Mouse (Mus musculus): ENCODE results near the gene Mad2l2.

Gene Mad2l2

GRCm38 (mm10) chr4:148130133-148130532 lies at the start of gene Mad2l2:
TSS of gene Mad2l2 (plus strand) at chr4:148130384.
- DNase-seq (ENCODE audit: inconsistent age in 2 of 2, low spot score in 1 of 2), result no peak

DNA sequence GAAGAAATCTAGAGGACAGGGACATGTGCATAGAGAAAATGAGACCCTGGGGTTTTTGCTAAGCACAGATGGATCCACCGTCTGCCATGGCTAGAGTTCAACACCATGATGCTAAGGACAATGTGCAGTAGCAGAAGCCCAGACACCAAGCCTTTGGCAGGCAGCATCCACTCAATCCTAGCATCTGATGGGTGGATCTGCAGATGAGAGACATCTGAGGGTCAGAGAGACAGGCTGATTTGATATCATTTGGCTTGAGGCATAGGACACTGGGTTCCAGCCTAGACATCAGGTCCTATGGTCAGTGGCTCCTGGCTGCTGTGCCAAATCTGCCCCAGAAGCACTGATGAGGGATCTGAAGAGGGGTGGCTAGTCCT lies 49.6 kb upstream of the Mad2l2 start:
- peak in 1 of 2 experiments; percentile 24 for DNase-seq (ENCODE audit: inconsistent age in 2 of 2, low spot score in 1 of 2)

DNA sequence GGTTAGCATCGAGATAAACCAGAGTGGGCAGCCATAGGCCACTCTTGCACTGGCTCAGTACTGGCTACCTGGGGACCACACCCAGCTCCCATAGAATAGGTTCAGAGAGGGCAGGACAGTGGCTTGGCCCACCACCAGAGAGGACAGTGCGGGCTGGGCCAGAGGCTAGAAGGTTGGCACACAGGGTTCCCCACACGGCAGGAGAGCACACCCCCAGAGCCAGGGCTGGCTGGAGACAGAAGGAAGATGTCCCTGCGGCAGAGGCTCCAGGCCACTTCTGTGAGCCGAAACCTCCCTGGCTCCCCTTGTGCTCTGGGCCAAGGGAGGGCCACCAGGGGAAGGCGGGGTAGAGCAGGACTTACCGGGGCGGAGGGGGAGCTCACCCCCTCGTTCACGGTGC lies 49.0 kb upstream of the Mad2l2 start:
- peak in 1 of 2 experiments; percentile 26 for DNase-seq (ENCODE audit: inconsistent age in 2 of 2, low spot score in 1 of 2)

GRCm38 (mm10) chr4:148082257-148083044 lies 47.7 kb upstream of the Mad2l2 start:
- DNase-seq (ENCODE audit: inconsistent age in 2 of 2, low spot score in 1 of 2), result peak; percentile 59 to 78

DNA sequence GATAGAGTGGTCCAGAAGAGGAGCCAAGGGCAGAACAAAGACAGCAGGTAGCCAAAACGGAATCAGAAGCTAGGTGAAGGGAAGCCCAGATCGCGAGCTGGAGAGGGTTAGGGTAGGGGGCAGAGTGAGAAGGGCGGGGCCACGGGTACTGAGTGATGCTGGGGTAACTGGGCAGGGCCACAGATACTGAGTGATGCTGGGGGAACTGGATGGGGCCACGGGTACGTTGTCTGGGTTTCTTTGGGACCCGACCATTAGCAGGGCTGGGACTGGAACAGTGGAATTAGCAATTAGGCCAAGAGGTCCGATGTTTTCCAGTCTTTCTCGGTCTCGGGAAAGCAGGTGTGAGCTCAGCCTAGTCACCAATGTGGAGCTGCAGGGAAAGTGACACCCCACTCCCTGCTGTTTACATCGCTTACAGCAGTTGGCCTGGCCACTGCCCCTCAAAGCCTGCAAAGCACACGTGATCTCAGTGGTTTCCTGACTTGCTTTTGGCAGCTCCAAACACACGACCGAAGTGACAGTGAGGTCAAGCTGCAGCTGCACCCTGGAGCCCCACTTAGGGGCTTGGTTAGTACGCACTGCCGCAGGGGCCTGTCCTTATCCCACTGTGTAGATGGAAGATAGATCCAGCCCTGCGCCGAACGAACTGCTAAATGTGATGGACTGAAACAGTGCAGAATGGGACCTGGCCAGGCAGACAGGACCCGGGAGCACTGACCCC lies 46.8 kb upstream of the Mad2l2 start:
- DNase-seq (ENCODE audit: inconsistent age in 2 of 2, low spot score in 1 of 2), result peak; percentile 57 to 68

- DNase-seq (ENCODE audit: inconsistent age in 2 of 2, low spot score in 1 of 2), result peak in 1 of 2 experiments; percentile 72
Observed at GRCm38 (mm10) chr4:148084261-148084714, 45.9 kb upstream of the Mad2l2 start.

- DNase-seq (ENCODE audit: inconsistent age in 2 of 2, low spot score in 1 of 2), result peak; percentile 60 to 80
Observed at GRCm38 (mm10) chr4:148085131-148085906, 44.9 kb upstream of the Mad2l2 start.

DNA sequence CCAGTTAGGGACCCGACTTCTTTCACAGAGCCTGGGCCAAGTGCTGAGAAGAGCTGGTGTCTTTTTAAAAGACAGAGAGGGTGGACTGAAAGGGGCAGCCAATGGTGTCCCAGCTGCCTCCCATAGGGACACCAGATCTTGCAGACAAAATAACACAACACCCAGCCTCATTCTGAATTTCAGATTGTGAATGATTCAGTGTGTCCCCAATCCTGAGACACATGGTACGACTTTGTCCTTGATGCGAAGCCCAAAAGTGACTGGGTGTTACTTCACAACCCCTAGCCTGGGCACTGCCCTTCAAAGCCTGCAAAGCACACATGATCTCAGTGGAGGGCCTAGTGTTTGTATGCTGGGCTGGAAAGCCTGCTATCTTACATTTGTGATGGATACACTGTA lies 44.3 kb upstream of the Mad2l2 start:
- DNase-seq (ENCODE audit: inconsistent age in 2 of 2, low spot score in 1 of 2), result peak; percentile 73 to 89

GRCm38 (mm10) chr4:148087091-148087906 lies 42.9 kb upstream of the Mad2l2 start:
- DNase-seq (ENCODE audit: inconsistent age in 2 of 2, low spot score in 1 of 2), result peak; percentile 69 to 89

DNA sequence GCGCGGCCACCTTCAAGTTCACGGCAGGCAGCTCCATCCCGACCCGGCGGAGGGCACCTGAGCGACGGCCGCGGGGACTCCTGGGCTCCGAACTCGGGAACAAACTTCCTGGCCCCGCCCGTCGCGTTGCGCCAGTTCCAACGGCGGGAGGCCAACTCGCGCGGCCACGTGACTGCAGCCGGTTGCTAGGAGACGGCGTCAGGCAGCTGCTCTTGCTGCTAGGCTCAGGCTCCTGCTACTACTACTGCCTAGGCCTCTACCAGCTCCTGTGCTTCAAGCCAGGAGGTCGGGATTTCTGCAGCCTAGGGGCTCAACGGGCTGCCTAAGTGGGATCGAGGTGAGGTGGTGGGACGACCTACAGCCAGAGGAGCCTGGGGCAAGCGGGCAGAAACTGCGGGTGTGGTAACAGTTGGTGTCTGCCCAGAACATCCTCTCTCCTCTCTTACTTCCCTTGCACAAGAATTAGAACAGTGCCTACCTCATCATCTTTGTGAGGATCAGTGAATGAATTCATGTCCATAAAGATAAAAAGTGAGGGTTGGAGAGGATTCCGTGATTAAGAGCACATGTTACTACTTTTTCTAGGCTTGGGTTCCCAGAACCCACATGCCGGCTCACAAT lies 42.2 kb upstream of the Mad2l2 start, which contains the start of gene Agtrap:
Agtrap (minus strand) TSS at position 125 of the 621 bp plus-strand sequence.
- peak; percentile 96 to 98 for DNase-seq (ENCODE audit: inconsistent age in 2 of 2, low spot score in 1 of 2)

DNA sequence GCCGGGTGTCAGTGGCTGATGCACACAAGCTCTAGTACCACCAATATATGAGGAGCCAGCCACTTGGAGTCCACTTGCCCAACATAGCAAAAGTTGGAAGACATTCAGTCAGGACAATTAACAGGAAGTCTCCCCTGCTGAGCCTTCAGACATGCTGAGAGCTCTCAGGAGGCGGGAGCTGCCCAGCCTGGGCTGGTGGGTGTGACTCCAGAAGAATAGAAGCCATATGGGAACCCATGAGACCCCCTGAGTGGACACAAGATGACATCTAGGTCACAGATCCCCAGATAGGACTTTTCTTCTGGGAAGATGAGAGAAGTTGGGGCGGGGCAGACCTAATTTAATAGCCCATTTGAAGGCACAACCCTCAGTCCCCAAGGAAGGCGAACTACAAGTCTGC lies 41.0 kb upstream of the Mad2l2 start:
- no peak for DNase-seq (ENCODE audit: inconsistent age in 2 of 2, low spot score in 1 of 2)

- no peak for DNase-seq (ENCODE audit: inconsistent age in 2 of 2, low spot score in 1 of 2)
Observed at GRCm38 (mm10) chr4:148091181-148091580, 39.0 kb upstream of the Mad2l2 start.

DNA sequence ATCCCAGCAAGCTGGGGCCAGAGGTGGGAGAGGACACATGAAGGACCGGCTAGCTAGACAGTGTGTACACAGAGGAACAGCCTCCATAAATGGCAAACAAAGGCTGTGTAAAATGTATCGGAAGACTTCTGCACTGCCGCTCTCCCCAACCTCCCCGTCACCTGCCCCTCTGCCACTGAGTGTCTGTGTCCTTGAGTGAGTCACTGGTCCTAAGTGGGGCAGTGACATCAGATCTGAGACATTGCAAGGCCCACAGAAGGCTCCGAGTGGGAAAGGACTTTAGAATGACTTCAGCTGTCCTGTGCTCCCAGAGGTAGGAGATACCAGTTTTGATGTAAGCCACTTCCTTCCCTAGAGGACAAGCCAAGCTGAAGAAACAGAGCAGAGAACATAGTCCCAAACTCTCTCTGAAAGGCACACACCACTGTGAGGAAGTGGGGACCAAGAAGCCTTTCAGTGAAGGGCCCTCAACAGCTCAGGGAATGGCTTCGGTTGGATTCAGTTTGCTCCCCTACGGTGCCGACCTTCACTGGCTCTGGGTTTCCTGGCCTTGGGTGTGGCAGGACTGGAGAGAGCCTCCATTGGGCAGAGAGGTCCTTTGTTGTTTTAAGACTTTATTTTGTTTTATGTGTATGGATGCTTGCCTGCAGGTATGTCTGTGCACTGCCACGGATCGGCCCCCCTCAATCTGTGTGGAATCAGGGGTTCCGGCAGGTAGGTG lies 37.5 kb upstream of the Mad2l2 start:
- peak; percentile 81 to 88 for DNase-seq (ENCODE audit: inconsistent age in 2 of 2, low spot score in 1 of 2)

DNA sequence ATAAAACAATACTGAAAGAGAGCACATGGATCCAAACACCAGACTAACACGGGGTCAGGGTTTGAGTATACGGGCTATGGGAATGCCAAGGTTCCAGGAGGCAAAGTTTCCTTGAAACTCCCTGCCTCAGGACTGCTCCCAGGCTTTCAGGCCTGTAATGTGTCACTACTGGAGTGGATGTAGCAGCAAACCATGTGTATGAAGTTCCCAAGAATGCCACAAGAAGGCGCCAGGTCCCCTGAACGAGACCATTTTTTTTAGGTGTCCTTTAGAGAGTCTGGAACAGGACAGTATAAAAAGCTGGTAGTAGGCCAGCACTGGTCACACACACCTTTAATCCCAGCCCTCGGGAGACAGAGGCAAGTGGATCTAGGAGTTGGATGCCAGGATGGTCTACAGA lies 36.0 kb upstream of the Mad2l2 start:
- DNase-seq (ENCODE audit: inconsistent age in 2 of 2, low spot score in 1 of 2), result peak in 1 of 2 experiments; percentile 37

GRCm38 (mm10) chr4:148095081-148095480 lies 35.1 kb upstream of the Mad2l2 start:
- DNase-seq (ENCODE audit: inconsistent age in 2 of 2, low spot score in 1 of 2), result no peak

DNA sequence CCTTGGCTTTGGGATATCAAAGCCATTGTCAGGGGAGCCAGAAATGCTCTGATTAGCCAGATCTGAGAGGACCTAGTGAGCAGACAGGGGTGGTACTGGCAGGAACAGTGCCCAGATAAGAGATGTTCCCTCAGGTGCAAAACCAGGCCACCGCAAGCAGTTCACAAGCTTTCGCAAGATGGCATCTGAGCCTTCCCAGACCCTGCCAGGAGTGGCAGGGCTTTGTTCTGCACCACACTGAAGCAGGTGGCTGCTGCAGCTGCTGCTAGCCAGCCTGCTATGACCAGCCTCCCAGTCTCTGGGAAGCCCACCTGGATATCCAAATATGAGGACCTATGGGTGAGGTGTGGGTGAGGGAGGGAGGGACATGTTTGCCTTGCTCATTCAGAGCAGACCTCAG lies 32.2 kb upstream of the Mad2l2 start:
- DNase-seq (ENCODE audit: inconsistent age in 2 of 2, low spot score in 1 of 2), result no peak

DNA sequence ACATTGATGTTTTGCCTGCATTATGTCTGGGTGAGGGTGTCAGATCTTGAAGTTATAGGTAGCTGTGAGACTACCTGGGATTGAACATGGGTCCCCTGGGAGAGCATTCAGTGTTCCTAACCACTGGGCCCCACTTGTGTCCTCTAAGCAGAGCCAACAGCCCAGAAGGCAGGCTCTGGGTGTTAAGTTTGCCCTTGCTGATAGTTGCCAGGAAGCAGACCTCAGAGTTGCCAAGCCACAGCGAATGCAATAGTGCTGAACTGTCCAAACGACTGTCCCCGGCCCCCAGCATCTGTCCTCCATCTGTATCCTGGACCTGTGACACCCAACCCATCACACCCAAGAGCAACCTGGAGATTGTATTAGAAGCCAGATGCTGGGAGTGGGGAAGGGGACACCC lies 31.5 kb upstream of the Mad2l2 start:
- peak in 1 of 2 experiments; percentile 53 for DNase-seq (ENCODE audit: inconsistent age in 2 of 2, low spot score in 1 of 2)

DNA sequence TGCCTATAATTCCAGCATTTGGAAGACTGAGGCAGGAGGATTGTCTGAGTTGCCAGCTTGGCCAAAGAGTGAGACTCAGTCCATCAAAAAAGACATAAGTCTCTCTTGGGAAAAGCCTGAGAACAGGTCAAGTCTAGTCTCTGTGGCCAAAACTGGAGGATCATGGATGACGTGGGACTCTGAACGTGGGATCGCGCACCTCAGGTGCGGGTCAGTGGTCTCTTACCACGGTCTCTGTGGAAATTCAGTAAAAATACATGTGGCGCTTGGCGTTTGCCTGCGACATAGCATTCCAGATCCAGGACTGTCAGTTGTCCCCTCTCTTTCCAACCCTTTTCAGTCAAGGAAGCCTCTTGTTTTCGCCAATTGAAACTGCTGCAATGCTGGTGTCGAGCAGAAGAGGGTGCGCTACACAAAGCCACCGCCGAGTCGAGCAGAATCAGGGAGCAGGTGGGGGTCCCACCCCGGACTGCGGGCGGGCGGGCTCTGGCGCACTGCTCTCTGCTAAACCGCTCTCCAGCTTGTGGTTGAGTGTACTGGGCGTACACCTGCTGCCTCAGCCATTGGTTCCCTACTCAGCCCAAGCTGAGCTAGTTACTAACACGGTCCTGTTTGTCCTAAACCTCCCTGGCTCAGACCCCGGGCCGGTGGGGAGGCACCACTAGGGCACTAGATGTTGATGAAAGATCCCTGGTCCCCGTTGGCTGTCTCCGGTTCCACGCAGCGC lies 28.2 kb upstream of the Mad2l2 start:
- peak; percentile 73 to 87 for DNase-seq (ENCODE audit: inconsistent age in 2 of 2, low spot score in 1 of 2)

GRCm38 (mm10) chr4:148104146-148104545 lies 26.0 kb upstream of the Mad2l2 start:
- peak in 1 of 2 experiments; percentile 43 for DNase-seq (ENCODE audit: inconsistent age in 2 of 2, low spot score in 1 of 2)

Measured in adrenal gland, adult (tissue).